In genomic region chr5:119162132-119162675, GRCm38 (mm10) we compare ENCODE assay signal across 29 mouse cellular contexts.
A peak's percentile ranks its signal among the peaks of the same experiment; 100 is the strongest.
DNase-seq lines count a peak whose midpoint lies in the region; ATAC-seq and TF ChIP-seq lines count a peak whose summit lies in the region.
"Had no signal": no experiment of that assay in that cellular context is flagged by ENCODE, and none has a peak within 500 bp of the region (broad histone marks: within the 10 kb centered on the region; RNA-seq: fewer than 3 reads in every experiment).

No protein-coding gene starts in this region.

- 88% methylated on average over 13 of the region's 13 CpGs for WGBS in embryonic facial prominence, embryonic 14.5 days
- WGBS in embryonic facial prominence, embryonic 10.5 days: 87% methylated on average over 13 of the region's 13 CpGs
- 65% methylated on average over 13 of the region's 13 CpGs for WGBS in midbrain, postnatal 0 days
- 69% methylated on average over 13 of the region's 13 CpGs for WGBS in midbrain, embryonic 15.5 days
- 28% methylated on average over 13 of the region's 13 CpGs for WGBS in forebrain, postnatal 0 days
- WGBS in cerebellum, adult 2 months: 69% methylated on average over 13 of the region's 13 CpGs

- no peak overlapping the region for H3K4me2 ChIP-seq in embryonic facial prominence, embryonic 14.5 days (ENCODE audit: low read depth, low read length)
- no peak overlapping the region for H3K4me2 ChIP-seq in midbrain, postnatal 0 days (ENCODE audit: low read depth, low read length, poor library complexity, severe bottlenecking)
- no peak overlapping the region for H3K4me2 ChIP-seq in midbrain, embryonic 15.5 days
- no peak overlapping the region for H3K4me2 ChIP-seq in forebrain, postnatal 0 days (ENCODE audit: low read depth)
- H3K4me2 ChIP-seq: embryonic facial prominence, embryonic 12.5 days; heart, embryonic 11.5 days; hindbrain, embryonic 13.5 days; neural tube, embryonic 13.5 days had no signal

- H3K27ac ChIP-seq in embryonic facial prominence, embryonic 14.5 days (replicated peaks; ENCODE audit: low read depth, low read length): no peak overlapping the region
- H3K27ac ChIP-seq in embryonic facial prominence, embryonic 10.5 days (replicated peaks): no peak overlapping the region
- no peak overlapping the region for H3K27ac ChIP-seq in midbrain, postnatal 0 days (ENCODE audit: low read depth, low read length)
- H3K27ac ChIP-seq in midbrain, embryonic 15.5 days: no peak overlapping the region
- no peak overlapping the region for H3K27ac ChIP-seq in forebrain, postnatal 0 days (ENCODE audit: low read depth, low read length)
- H3K27ac ChIP-seq in cerebellum, adult 2 months (ENCODE audit: insufficient read depth, low read length): no peak overlapping the region
- H3K27ac ChIP-seq: embryonic facial prominence, embryonic 12.5 days; hindbrain, embryonic 13.5 days; liver, embryonic 14.5 days; neural tube, embryonic 13.5 days; stomach, postnatal 0 days had no signal

- DNase-seq in embryonic facial prominence, embryonic 14.5 days (ENCODE audit: low spot score): peak; percentile 41
- DNase-seq in embryonic facial prominence, embryonic 10.5 days (ENCODE audit: low spot score): no peak
- DNase-seq in midbrain, postnatal 0 days (ENCODE audit: low spot score): peak; percentile 16
- peak; percentile 32 for DNase-seq in forebrain, postnatal 0 days
- no peak for DNase-seq in layer of hippocampus, postnatal 25 days (ENCODE audit: extremely low spot score in 1 of 2, low spot score in 1 of 2)
- DNase-seq in cerebellum, adult 2 months: no peak
- no peak for DNase-seq in spleen, postnatal 14 days (ENCODE audit: low spot score in 2 of 2)
- DNase-seq: adrenal gland, postnatal 36 days; cerebellum, adult 8-10 months; cerebellum, postnatal 25 days; gastrocnemius, postnatal 14 days; heart, postnatal 36 days; kidney, postnatal 14 days; layer of hippocampus, adult 9-11 months; liver; lung, adult 2 months; lung, postnatal 14 days; right cerebral cortex, postnatal 25 days; thymus, adult 18-20 months; thymus, postnatal 25 days had no signal

- no peaks in the 10 kb centered on the region for H3K9me3 ChIP-seq in embryonic facial prominence, embryonic 14.5 days (ENCODE audit: control insufficient read depth, low read length)
- 0 out of 2 replicates have a peak, but pooled peaks cover under 1% of the 10 kb centered on the region for H3K9me3 ChIP-seq in embryonic facial prominence, embryonic 10.5 days
- no peaks in the 10 kb centered on the region for H3K9me3 ChIP-seq in midbrain, postnatal 0 days (ENCODE audit: low read length)
- no peaks in the 10 kb centered on the region for H3K9me3 ChIP-seq in midbrain, embryonic 15.5 days
- H3K9me3 ChIP-seq in forebrain, postnatal 0 days (ENCODE audit: low read length): no peaks in the 10 kb centered on the region
- H3K9me3 ChIP-seq: embryonic facial prominence, embryonic 12.5 days; hindbrain, embryonic 13.5 days; neural tube, embryonic 13.5 days had no signal

- no peak for TF ChIP-seq CTCF in midbrain, postnatal 0 days (IDR thresholded peaks at IDR 0.05)
- TF ChIP-seq CTCF in forebrain, postnatal 0 days (IDR thresholded peaks at IDR 0.05; ENCODE audit: low read depth): no peak
- no peak for TF ChIP-seq CTCF in cerebellum, adult 2 months (IDR thresholded peaks at IDR 0.05; ENCODE audit: borderline replicate concordance, insufficient read depth, low read depth, low read length)

- no peak for TF ChIP-seq POLR2A in cerebellum, adult 2 months (IDR thresholded peaks at IDR 0.05; ENCODE audit: borderline replicate concordance, insufficient read depth, low read length)

- no peaks in the 10 kb centered on the region; the same call in 1 of the 2 replicates for H3K27me3 ChIP-seq in embryonic facial prominence, embryonic 14.5 days (replicated peaks; ENCODE audit: control insufficient read depth, insufficient read depth, low read length)
- H3K27me3 ChIP-seq in embryonic facial prominence, embryonic 10.5 days (replicated peaks; ENCODE audit: low read depth, poor library complexity, severe bottlenecking): no peaks in the 10 kb centered on the region; the same call in 1 of the 2 replicates
- H3K27me3 ChIP-seq in midbrain, postnatal 0 days (ENCODE audit: insufficient read depth, low read length): no peaks in the 10 kb centered on the region
- H3K27me3 ChIP-seq in midbrain, embryonic 15.5 days (replicated peaks): no peaks in the 10 kb centered on the region
- no peaks in the 10 kb centered on the region for H3K27me3 ChIP-seq in forebrain, postnatal 0 days (ENCODE audit: insufficient read depth, low read length)
- no peaks in the 10 kb centered on the region; the same call in 1 of the 2 replicates for H3K27me3 ChIP-seq in cerebellum, adult 2 months (ENCODE audit: control insufficient read depth, insufficient read depth, low read length)
- H3K27me3 ChIP-seq: embryonic facial prominence, embryonic 12.5 days; hindbrain, embryonic 13.5 days; neural tube, embryonic 13.5 days had no signal

- H3K36me3 ChIP-seq in embryonic facial prominence, embryonic 14.5 days (ENCODE audit: control insufficient read depth, insufficient read depth, low read length): no peaks in the 10 kb centered on the region
- no peaks in the 10 kb centered on the region for H3K36me3 ChIP-seq in embryonic facial prominence, embryonic 10.5 days (replicated peaks)
- no peaks in the 10 kb centered on the region for H3K36me3 ChIP-seq in midbrain, postnatal 0 days (ENCODE audit: insufficient read depth, low read length)
- no peaks in the 10 kb centered on the region for H3K36me3 ChIP-seq in midbrain, embryonic 15.5 days (replicated peaks)
- no peaks in the 10 kb centered on the region for H3K36me3 ChIP-seq in forebrain, postnatal 0 days (ENCODE audit: insufficient read depth)
- H3K36me3 ChIP-seq: embryonic facial prominence, embryonic 12.5 days; G1E; hindbrain, embryonic 13.5 days; neural tube, embryonic 13.5 days had no signal

- no peak for ATAC-seq in embryonic facial prominence, embryonic 14.5 days (ENCODE audit: low read depth)
- no peak for ATAC-seq in midbrain, postnatal 0 days (ENCODE audit: low FRiP score)
- no peak for ATAC-seq in midbrain, embryonic 15.5 days (replicated peaks)
- no peak for ATAC-seq in forebrain, postnatal 0 days
- ATAC-seq: intestine, postnatal 0 days had no signal

- no peaks in the 10 kb centered on the region for H3K4me1 ChIP-seq in embryonic facial prominence, embryonic 14.5 days (ENCODE audit: control insufficient read depth, insufficient read depth, low read length)
- peaks cover 3% of the 10 kb centered on the region; the same call in 1 of the 2 replicates for H3K4me1 ChIP-seq in embryonic facial prominence, embryonic 10.5 days
- H3K4me1 ChIP-seq in midbrain, postnatal 0 days (ENCODE audit: insufficient read depth, low read length): no peaks in the 10 kb centered on the region
- H3K4me1 ChIP-seq in midbrain, embryonic 15.5 days: no peaks in the 10 kb centered on the region
- H3K4me1 ChIP-seq in forebrain, postnatal 0 days (ENCODE audit: insufficient read depth): no peaks in the 10 kb centered on the region
- H3K4me1 ChIP-seq in cerebellum, adult 2 months (ENCODE audit: control insufficient read depth, insufficient read depth, low read length): no peaks in the 10 kb centered on the region
- H3K4me1 ChIP-seq: embryonic facial prominence, embryonic 12.5 days; hindbrain, embryonic 13.5 days; neural tube, embryonic 13.5 days had no signal

- H3K9ac ChIP-seq in embryonic facial prominence, embryonic 14.5 days (ENCODE audit: low read depth, low read length): no peak overlapping the region
- H3K9ac ChIP-seq in midbrain, postnatal 0 days (replicated peaks; ENCODE audit: low read length, poor library complexity, severe bottlenecking): no peak overlapping the region
- H3K9ac ChIP-seq in midbrain, embryonic 15.5 days: no peak overlapping the region
- H3K9ac ChIP-seq in forebrain, postnatal 0 days: no peak overlapping the region
- H3K9ac ChIP-seq: embryonic facial prominence, embryonic 12.5 days; hindbrain, embryonic 13.5 days; liver, embryonic 14.5 days; neural tube, embryonic 13.5 days had no signal

- H3K4me3 ChIP-seq in embryonic facial prominence, embryonic 14.5 days (ENCODE audit: low read depth, low read length): no peak overlapping the region
- H3K4me3 ChIP-seq in embryonic facial prominence, embryonic 10.5 days: no peak overlapping the region
- H3K4me3 ChIP-seq in midbrain, postnatal 0 days (ENCODE audit: low read depth, low read length): no peak overlapping the region
- no peak overlapping the region for H3K4me3 ChIP-seq in midbrain, embryonic 15.5 days
- no peak overlapping the region for H3K4me3 ChIP-seq in forebrain, postnatal 0 days (ENCODE audit: low read depth, low read length)
- H3K4me3 ChIP-seq in cerebellum, adult 2 months (replicated peaks; ENCODE audit: insufficient read depth, low read depth, low read length): no peak overlapping the region
- H3K4me3 ChIP-seq: embryonic facial prominence, embryonic 12.5 days; hindbrain, embryonic 13.5 days; neural tube, embryonic 13.5 days had no signal

Comparison
In these comparisons a context has a peak if more than half of its experiments do, and no peak if none do; other contexts are left out.
1. DNase-seq: peak in embryonic facial prominence, embryonic 14.5 days (single experiment), midbrain, postnatal 0 days (single experiment) and forebrain, postnatal 0 days (single experiment); none in embryonic facial prominence, embryonic 10.5 days (single experiment), layer of hippocampus, postnatal 25 days (0 of 2), cerebellum, adult 2 months (0 of 2) and spleen, postnatal 14 days (0 of 2).